Mouse (Mus musculus): Measurements from ENCODE around the gene Unc5b. TPM values are rescaled to one million over a fixed set of nuclear protein-coding genes. Genes with fewer than 3 reads are reported as not detected.

Gene Unc5b
- polyA plus RNA-seq, 1 experiment from 2014 or later: 0.25 TPM

GRCm38 (mm10) chr10:60735737-60736136 is 95.6 kb downstream of the Unc5b start:
- H3K9ac ChIP-seq: no peak overlapping the region
- H3K27ac ChIP-seq (replicated peaks): no peak overlapping the region
- 55% methylated on average over 1 of the region's 1 CpGs for WGBS (ENCODE audit: insufficient replicate concordance)
- no peak for ATAC-seq (ENCODE audit: insufficient read depth)
- no peaks in the 10 kb centered on the region for H3K36me3 ChIP-seq (replicated peaks)
- H3K27me3 ChIP-seq: no peaks in the 10 kb centered on the region
- H3K4me1 ChIP-seq (replicated peaks): peaks cover 9% of the 10 kb centered on the region; the same call in 1 of the 2 replicates
- no peak overlapping the region for H3K4me2 ChIP-seq
- no peaks in the 10 kb centered on the region for H3K9me3 ChIP-seq (replicated peaks)
- no peak overlapping the region for H3K4me3 ChIP-seq (replicated peaks)

- 60% methylated on average over 8 of the region's 8 CpGs for WGBS (ENCODE audit: insufficient replicate concordance)
- Histone ChIP-seq H3K9ac (no peak overlapping the region), H3K27ac (replicated peaks) (no peak overlapping the region), H3K9me3 (replicated peaks) (no peaks in the 10 kb centered on the region), H3K27me3 (no peaks in the 10 kb centered on the region), H3K4me2 (no peak overlapping the region), H3K36me3 (replicated peaks) (no peaks in the 10 kb centered on the region), H3K4me3 (replicated peaks) (no peak overlapping the region), H3K4me1 (replicated peaks) (peaks cover 3% of the 10 kb centered on the region; the same call in 1 of the 2 replicates)
- ATAC-seq (ENCODE audit: insufficient read depth): no peak
These were observed 97.9 kb downstream of the Unc5b start for GRCm38 (mm10) chr10:60733471-60733870.

- Histone ChIP-seq H3K9me3 (replicated peaks) (no peaks in the 10 kb centered on the region), H3K36me3 (replicated peaks) (no peaks in the 10 kb centered on the region), H3K4me2 (no peak overlapping the region), H3K4me3 (replicated peaks) (no peak overlapping the region), H3K27me3 (no peaks in the 10 kb centered on the region), H3K4me1 (replicated peaks) (0 out of 2 replicates have a peak, but pooled peaks cover 3% of the 10 kb centered on the region), H3K27ac (replicated peaks) (no peak overlapping the region), H3K9ac (no peak overlapping the region)
- no peak for ATAC-seq (ENCODE audit: insufficient read depth)
- 44% methylated on average over 2 of the region's 2 CpGs for WGBS (ENCODE audit: insufficient replicate concordance)
These were observed 99.0 kb downstream of the Unc5b start for GRCm38 (mm10) chr10:60732397-60732861.

GRCm38 (mm10) chr10:60731742-60732141 is 99.6 kb downstream of the Unc5b start:
- WGBS (ENCODE audit: insufficient replicate concordance): 48% methylated on average over 5 of the region's 5 CpGs
- Histone ChIP-seq H3K27ac (replicated peaks) (no peak overlapping the region), H3K27me3 (no peaks in the 10 kb centered on the region), H3K36me3 (replicated peaks) (no peaks in the 10 kb centered on the region), H3K4me2 (no peak overlapping the region), H3K4me3 (replicated peaks) (no peak overlapping the region), H3K9me3 (replicated peaks) (no peaks in the 10 kb centered on the region), H3K4me1 (replicated peaks) (0 out of 2 replicates have a peak, but pooled peaks cover 3% of the 10 kb centered on the region), H3K9ac (no peak overlapping the region)
- no peak for ATAC-seq (ENCODE audit: insufficient read depth)

- Histone ChIP-seq H3K4me1 (replicated peaks) (no peaks in the 10 kb centered on the region), H3K27me3 (no peaks in the 10 kb centered on the region), H3K9me3 (replicated peaks) (no peaks in the 10 kb centered on the region), H3K9ac (no peak overlapping the region), H3K4me2 (no peak overlapping the region), H3K4me3 (replicated peaks) (no peak overlapping the region), H3K36me3 (replicated peaks) (no peaks in the 10 kb centered on the region), H3K27ac (replicated peaks) (no peak overlapping the region)
- WGBS (ENCODE audit: insufficient replicate concordance): 45% methylated on average over 5 of the region's 5 CpGs
- ATAC-seq (ENCODE audit: insufficient read depth): no peak
These were observed 104.1 kb downstream of the Unc5b start for GRCm38 (mm10) chr10:60727301-60727700.

GRCm38 (mm10) chr10:60726896-60727295 is 104.5 kb downstream of the Unc5b start:
- Histone ChIP-seq H3K36me3 (replicated peaks) (no peaks in the 10 kb centered on the region), H3K9ac (no peak overlapping the region), H3K9me3 (replicated peaks) (no peaks in the 10 kb centered on the region), H3K27me3 (no peaks in the 10 kb centered on the region), H3K4me3 (replicated peaks) (no peak overlapping the region), H3K4me2 (no peak overlapping the region), H3K27ac (replicated peaks) (no peak overlapping the region), H3K4me1 (replicated peaks) (no peaks in the 10 kb centered on the region)
- ATAC-seq (ENCODE audit: insufficient read depth): no peak
- 72% methylated on average over 3 of the region's 3 CpGs for WGBS (ENCODE audit: insufficient replicate concordance)

GRCm38 (mm10) chr10:60724496-60724895 is 106.9 kb downstream of the Unc5b start:
- no peak overlapping the region for H3K4me3 ChIP-seq (replicated peaks)
- H3K4me2 ChIP-seq: no peak overlapping the region
- no peaks in the 10 kb centered on the region for H3K4me1 ChIP-seq (replicated peaks)
- no peak overlapping the region for H3K9ac ChIP-seq
- H3K9me3 ChIP-seq (replicated peaks): no peaks in the 10 kb centered on the region
- no peaks in the 10 kb centered on the region for H3K27me3 ChIP-seq
- ATAC-seq (ENCODE audit: insufficient read depth): no peak
- H3K27ac ChIP-seq (replicated peaks): no peak overlapping the region
- no peaks in the 10 kb centered on the region for H3K36me3 ChIP-seq (replicated peaks)
- 58% methylated on average over 6 of the region's 6 CpGs for WGBS (ENCODE audit: insufficient replicate concordance)

GRCm38 (mm10) chr10:60723345-60723744 is 108.0 kb downstream of the Unc5b start:
- Histone ChIP-seq H3K27me3 (no peaks in the 10 kb centered on the region), H3K4me3 (replicated peaks) (no peak overlapping the region), H3K9me3 (replicated peaks) (no peaks in the 10 kb centered on the region), H3K36me3 (replicated peaks) (no peaks in the 10 kb centered on the region), H3K4me1 (replicated peaks) (no peaks in the 10 kb centered on the region), H3K27ac (replicated peaks) (no peak overlapping the region), H3K4me2 (no peak overlapping the region), H3K9ac (no peak overlapping the region)
- WGBS (ENCODE audit: insufficient replicate concordance): 26% methylated on average over 1 of the region's 1 CpGs
- no peak for ATAC-seq (ENCODE audit: insufficient read depth)

- Histone ChIP-seq H3K4me2 (no peak overlapping the region), H3K9me3 (replicated peaks) (no peaks in the 10 kb centered on the region)
- WGBS (ENCODE audit: insufficient replicate concordance): 62% methylated on average over 12 of the region's 12 CpGs
These were observed 109.7 kb downstream of the Unc5b start for GRCm38 (mm10) chr10:60721640-60722039.

GRCm38 (mm10) chr10:60720461-60720860 is 110.9 kb downstream of the Unc5b start:
- Histone ChIP-seq H3K9ac (no peak overlapping the region), H3K4me2 (no peak overlapping the region), H3K9me3 (replicated peaks) (no peaks in the 10 kb centered on the region), H3K4me3 (replicated peaks) (no peak overlapping the region), H3K27ac (replicated peaks) (no peak overlapping the region), H3K4me1 (replicated peaks) (no peaks in the 10 kb centered on the region), H3K27me3 (no peaks in the 10 kb centered on the region), H3K36me3 (replicated peaks) (peaks cover 8% of the 10 kb centered on the region; the same call in 1 of the 2 replicates)
- WGBS (ENCODE audit: insufficient replicate concordance): 67% methylated on average over 5 of the region's 5 CpGs
- ATAC-seq (ENCODE audit: insufficient read depth): no peak

More at GRCm38 (mm10) chr10:60721640-60722039, 109.7 kb downstream of the Unc5b start:
- Histone ChIP-seq H3K36me3 (replicated peaks) (no peaks in the 10 kb centered on the region), H3K9ac (no peak overlapping the region), H3K4me1 (replicated peaks) (no peaks in the 10 kb centered on the region), H3K27me3 (no peaks in the 10 kb centered on the region), H3K4me3 (replicated peaks) (no peak overlapping the region), H3K27ac (replicated peaks) (no peak overlapping the region)
- no peak for ATAC-seq (ENCODE audit: insufficient read depth)

GRCm38 (mm10) chr10:60718491-60718890 is 112.9 kb downstream of the Unc5b start:
- H3K9ac ChIP-seq: no peak overlapping the region
- no peak for ATAC-seq (ENCODE audit: insufficient read depth)
- no peaks in the 10 kb centered on the region for H3K4me1 ChIP-seq (replicated peaks)
- H3K27me3 ChIP-seq: no peaks in the 10 kb centered on the region
- H3K9me3 ChIP-seq (replicated peaks): no peaks in the 10 kb centered on the region
- H3K4me2 ChIP-seq: no peak overlapping the region
- no peak overlapping the region for H3K4me3 ChIP-seq (replicated peaks)
- peaks cover 13% of the 10 kb centered on the region; the same call in 1 of the 2 replicates for H3K36me3 ChIP-seq (replicated peaks)
- 50% methylated on average over 2 of the region's 2 CpGs for WGBS (ENCODE audit: insufficient replicate concordance)
- H3K27ac ChIP-seq (replicated peaks): no peak overlapping the region

GRCm38 (mm10) chr10:60716449-60716848 is 114.9 kb downstream of the Unc5b start:
- no peak; the same call in 1 of the 2 replicates for ATAC-seq (ENCODE audit: insufficient read depth)
- no peaks in the 10 kb centered on the region for H3K27me3 ChIP-seq
- 55% methylated on average over 3 of the region's 3 CpGs for WGBS (ENCODE audit: insufficient replicate concordance)
- H3K9ac ChIP-seq: no peak overlapping the region
- peaks cover 13% of the 10 kb centered on the region; the same call in 1 of the 2 replicates for H3K36me3 ChIP-seq (replicated peaks)
- H3K9me3 ChIP-seq (replicated peaks): no peaks in the 10 kb centered on the region
- H3K4me2 ChIP-seq: no peak overlapping the region
- no peak overlapping the region for H3K27ac ChIP-seq (replicated peaks)
- no peak overlapping the region for H3K4me3 ChIP-seq (replicated peaks)
- H3K4me1 ChIP-seq (replicated peaks): no peaks in the 10 kb centered on the region

All from liver, embryonic 15.5 days (tissue).